Mouse (Mus musculus) neural tube, embryonic 10.5 days (tissue): ENCODE data around the gene Lama4.

ENCODE experiments used
- DNase-seq: peaks from one replicate; pipeline ENCODE4 v3.0.0-alpha.2; 2017; ENCODE audit warnings: low spot score; ENCODE audit errors: extremely low spot score

Lama4 gene

GRCm38 (mm10) chr10:38994719-38995450, 29.6 kb downstream of the Lama4 start:
- DNase-seq = no peak

- no peak for DNase-seq
These were observed 30.6 kb downstream of the Lama4 start for GRCm38 (mm10) chr10:38995896-38996295.

- DNase-seq = no peak
These were observed 35.6 kb downstream of the Lama4 start for GRCm38 (mm10) chr10:39000951-39001350.

GRCm38 (mm10) chr10:39002521-39002920, 37.2 kb downstream of the Lama4 start:
- no peak for DNase-seq

- DNase-seq = no peak
These were observed 38.2 kb downstream of the Lama4 start for GRCm38 (mm10) chr10:39003520-39003919.

- DNase-seq = no peak
These were observed 40.2 kb downstream of the Lama4 start for GRCm38 (mm10) chr10:39005494-39005893.

GRCm38 (mm10) chr10:39006433-39007105, 41.3 kb downstream of the Lama4 start:
- no peak for DNase-seq

GRCm38 (mm10) chr10:39014836-39015235, 49.5 kb downstream of the Lama4 start:
- DNase-seq = no peak

- no peak for DNase-seq
These were observed 52.7 kb downstream of the Lama4 start for GRCm38 (mm10) chr10:39017986-39018385.

GRCm38 (mm10) chr10:39018635-39019034, 53.3 kb downstream of the Lama4 start:
- no peak for DNase-seq

GRCm38 (mm10) chr10:39023618-39024256, 58.4 kb downstream of the Lama4 start:
- DNase-seq = no peak

GRCm38 (mm10) chr10:39026529-39026928, 61.2 kb downstream of the Lama4 start:
- no peak for DNase-seq

GRCm38 (mm10) chr10:39027058-39027457, 61.7 kb downstream of the Lama4 start:
- DNase-seq = no peak

GRCm38 (mm10) chr10:39028403-39028802, 63.1 kb downstream of the Lama4 start:
- DNase-seq = no peak

GRCm38 (mm10) chr10:39029297-39030147, 64.2 kb downstream of the Lama4 start:
- DNase-seq = no peak

GRCm38 (mm10) chr10:39030148-39030685, 64.9 kb downstream of the Lama4 start:
- no peak for DNase-seq

GRCm38 (mm10) chr10:39039564-39039963, 74.2 kb downstream of the Lama4 start:
- no peak for DNase-seq

- DNase-seq = no peak
These were observed 74.7 kb downstream of the Lama4 start for GRCm38 (mm10) chr10:39040026-39040425.

GRCm38 (mm10) chr10:39044476-39044995, 79.2 kb downstream of the Lama4 start:
- DNase-seq = peak; percentile 23

- DNase-seq = no peak
These were observed 79.8 kb downstream of the Lama4 start for GRCm38 (mm10) chr10:39045111-39045510.

- DNase-seq = no peak
These were observed 82.5 kb downstream of the Lama4 start for GRCm38 (mm10) chr10:39047775-39048174.
